Mouse (Mus musculus) stomach, postnatal 0 days (tissue): ENCODE measurements around the gene Tnfaip2.

ENCODE experiments used
- CTCF ChIP-seq: IDR thresholded peaks from 2 replicates; pipeline ENCODE4 v1.5.1; 2016; ENCODE audit warnings: antibody characterized with exemption, low read depth, mild to moderate bottlenecking, moderate library complexity
- EP300 ChIP-seq: optimal IDR thresholded peaks from 2 replicates; pipeline ENCODE3; 2016; ENCODE audit warnings: antibody characterized with exemption

DNA sequence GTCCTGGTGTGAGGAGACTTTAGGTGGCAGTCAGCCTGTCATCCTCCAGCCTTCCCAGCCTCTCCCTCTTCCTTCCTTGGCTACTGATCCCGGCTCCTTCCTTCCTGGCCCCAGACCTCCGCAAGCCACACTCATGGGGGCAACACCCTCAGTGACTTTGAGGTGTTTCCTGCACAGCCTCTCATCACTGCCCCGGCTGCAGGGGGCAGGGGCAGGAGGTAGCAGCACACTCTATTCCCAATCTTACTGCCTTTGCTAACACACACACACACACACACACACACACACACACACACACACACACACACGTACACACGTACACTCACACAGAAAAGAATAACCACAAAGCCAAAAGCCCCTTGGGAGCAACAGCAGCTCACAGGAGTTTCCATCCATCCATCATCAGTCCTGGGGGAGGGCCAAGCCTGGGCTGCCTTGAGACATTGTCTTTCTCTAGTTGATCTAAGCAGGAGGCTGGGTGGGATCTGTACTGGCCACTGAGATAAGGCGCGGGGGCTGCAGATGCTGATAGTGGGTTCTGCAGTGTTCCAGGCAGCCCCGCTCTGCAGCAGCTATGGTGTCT lies 7.4 kb upstream of the Tnfaip2 start:
- TF ChIP-seq CTCF: no peak
- TF ChIP-seq EP300: no peak
